Mouse (Mus musculus): Measurements from ENCODE around the gene Cryz. TPM values are rescaled to one million over a fixed set of nuclear protein-coding genes. Genes with fewer than 3 reads are reported as not detected.
A peak's percentile ranks its signal among the peaks of the same experiment; 100 is the strongest.

The Cryz gene
- polyA plus RNA-seq, 1 experiment from 2014 or later = 14.4 TPM

DNA sequence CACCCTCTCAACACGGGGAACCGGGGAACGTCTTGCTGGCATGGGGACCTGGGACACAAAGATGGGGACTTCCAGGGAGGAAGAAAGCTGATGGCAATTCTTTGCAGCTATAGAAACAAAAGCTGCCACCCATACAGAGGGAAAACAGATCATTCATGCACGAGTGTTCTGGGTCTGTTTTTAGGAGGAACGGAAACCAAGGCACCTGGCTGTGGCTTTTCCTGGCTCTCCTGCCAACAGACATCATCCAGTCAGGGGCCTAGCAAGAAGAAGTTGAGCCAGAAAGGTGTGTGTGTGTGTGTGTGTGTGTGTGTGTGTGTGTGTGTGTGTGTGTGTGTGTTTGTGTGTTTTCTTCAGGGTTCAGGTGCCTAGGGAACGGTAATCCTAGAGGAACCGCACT, 67.0 kb downstream of the Cryz start, which contains the start of gene Erich3:
Erich3 (plus strand) TSS at position 315 of the 400 bp plus-strand sequence.
- 33% methylated on average over 7 of the region's 7 CpGs for WGBS
- Histone ChIP-seq H3K27ac (replicated peaks in 1 of 2; ENCODE audit: control insufficient read depth in 1 of 2, insufficient read depth in 1 of 2, low read depth in 2 of 2, low read length in 2 of 2) (no peak within 1 kb of the TSS), H3K9ac (ENCODE audit: low read length) (peak within 1 kb of the TSS; percentile 22; the same call in 1 of the 2 replicates), H3K27me3 (ENCODE audit: control insufficient read depth, insufficient read depth, low read length) (peaks cover 34% of the 10 kb centered on the region), H3K36me3 (ENCODE audit: control insufficient read depth, insufficient read depth, low read length) (no peaks in the 10 kb centered on the region), H3K4me1 (ENCODE audit: control insufficient read depth in 2 of 2, insufficient read depth in 2 of 2, low read length in 2 of 2) (peaks cover 4 to 7% of the 10 kb centered on the region in 2 experiments; a peak in 1 of 4 replicates), H3K4me3 (ENCODE audit: control insufficient read depth in 1 of 2, insufficient read depth in 1 of 2, low read depth in 1 of 2, low read length in 2 of 2) (peak within 1 kb of the TSS; percentile 45 to 46), H3K4me2 (ENCODE audit: low read length) (peak within 1 kb of the TSS; percentile 85), H3K9me3 (ENCODE audit: control insufficient read depth, low read length) (no peaks in the 10 kb centered on the region)
- no peak for ATAC-seq (ENCODE audit: insufficient number of reproducible peaks, insufficient read depth, low FRiP score, low read depth)

GRCm38 (mm10) chr3:154663976-154664581, 67.6 kb downstream of the Cryz start:
- ATAC-seq (ENCODE audit: insufficient number of reproducible peaks, insufficient read depth, low FRiP score, low read depth) = no peak
- H3K9me3 ChIP-seq (ENCODE audit: control insufficient read depth, low read length) = no peaks in the 10 kb centered on the region
- H3K27ac ChIP-seq (replicated peaks in 1 of 2; ENCODE audit: control insufficient read depth in 1 of 2, insufficient read depth in 1 of 2, low read depth in 2 of 2, low read length in 2 of 2) = no peak overlapping the region
- H3K27me3 ChIP-seq (ENCODE audit: control insufficient read depth, insufficient read depth, low read length) = peaks cover 34% of the 10 kb centered on the region
- H3K4me2 ChIP-seq (ENCODE audit: low read length) = peak overlapping the region; percentile 85
- peak overlapping the region; percentile 22; the same call in 1 of the 2 replicates for H3K9ac ChIP-seq (ENCODE audit: low read length)
- WGBS = 4% methylated on average over 25 of the region's 27 CpGs
- H3K4me1 ChIP-seq (ENCODE audit: control insufficient read depth in 2 of 2, insufficient read depth in 2 of 2, low read length in 2 of 2) = peaks cover 4 to 7% of the 10 kb centered on the region in 2 experiments; a peak in 1 of 4 replicates
- H3K36me3 ChIP-seq (ENCODE audit: control insufficient read depth, insufficient read depth, low read length) = no peaks in the 10 kb centered on the region
- H3K4me3 ChIP-seq (ENCODE audit: control insufficient read depth in 1 of 2, insufficient read depth in 1 of 2, low read depth in 1 of 2, low read length in 2 of 2) = peak overlapping the region; percentile 45 to 46

DNA sequence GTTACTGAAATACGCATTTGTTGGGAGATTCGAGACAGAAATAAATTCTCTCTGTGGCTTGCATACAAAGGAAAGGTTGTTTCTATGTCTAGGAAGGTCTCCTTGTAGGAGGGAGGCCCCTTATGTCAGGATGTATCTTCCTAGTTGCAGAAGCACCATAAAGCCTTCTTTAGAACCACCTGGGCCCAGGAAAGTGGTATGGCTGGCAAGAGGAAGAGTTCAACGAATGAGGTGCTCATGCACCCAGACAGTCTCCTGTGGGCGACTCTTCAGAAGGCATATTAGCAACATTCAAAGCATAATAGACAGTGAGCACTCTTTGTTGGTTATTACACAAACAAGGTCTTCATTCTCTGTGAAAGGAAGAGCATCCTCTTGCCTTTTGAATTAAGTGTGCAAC, 68.1 kb downstream of the Cryz start:
- H3K27ac ChIP-seq (replicated peaks in 1 of 2; ENCODE audit: control insufficient read depth in 1 of 2, insufficient read depth in 1 of 2, low read depth in 2 of 2, low read length in 2 of 2) = no peak overlapping the region
- H3K36me3 ChIP-seq (ENCODE audit: control insufficient read depth, insufficient read depth, low read length) = no peaks in the 10 kb centered on the region
- peak overlapping the region in 1 of 2 experiments; percentile 45; a peak in 1 of 4 replicates for H3K4me3 ChIP-seq (ENCODE audit: control insufficient read depth in 1 of 2, insufficient read depth in 1 of 2, low read depth in 1 of 2, low read length in 2 of 2)
- H3K4me1 ChIP-seq (ENCODE audit: control insufficient read depth in 2 of 2, insufficient read depth in 2 of 2, low read length in 2 of 2) = peaks cover 4 to 7% of the 10 kb centered on the region in 2 experiments; a peak in 1 of 4 replicates
- ATAC-seq (ENCODE audit: insufficient number of reproducible peaks, insufficient read depth, low FRiP score, low read depth) = no peak
- no peak overlapping the region for H3K9ac ChIP-seq (ENCODE audit: low read length)
- H3K27me3 ChIP-seq (ENCODE audit: control insufficient read depth, insufficient read depth, low read length) = peaks cover 34% of the 10 kb centered on the region
- no peaks in the 10 kb centered on the region for H3K9me3 ChIP-seq (ENCODE audit: control insufficient read depth, low read length)
- WGBS = 43% methylated on average over 4 of the region's 4 CpGs
- peak overlapping the region; percentile 85 for H3K4me2 ChIP-seq (ENCODE audit: low read length)

DNA sequence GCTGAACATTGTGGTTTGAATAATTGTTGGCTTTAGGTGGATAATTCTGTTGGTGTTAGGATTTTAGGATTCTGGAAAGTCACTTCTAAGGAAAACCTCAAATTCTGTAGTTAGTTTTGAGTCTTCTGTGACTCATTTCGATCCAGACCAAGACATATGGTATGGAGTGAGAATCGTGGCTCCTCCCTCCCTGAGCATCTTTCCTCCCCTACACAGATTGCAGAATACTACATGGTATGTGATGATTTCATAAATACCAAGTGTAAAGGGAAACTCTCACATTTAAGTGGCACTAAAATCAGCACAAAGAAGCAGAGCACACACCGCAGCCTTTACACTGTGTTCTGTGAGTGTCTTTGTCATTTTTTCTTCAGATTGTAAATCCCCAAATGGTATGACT, 72.0 kb downstream of the Cryz start:
- WGBS = 77% methylated on average over 3 of the region's 3 CpGs
- ATAC-seq (ENCODE audit: insufficient number of reproducible peaks, insufficient read depth, low FRiP score, low read depth) = no peak
- no peak overlapping the region for H3K9ac ChIP-seq (ENCODE audit: low read length)

DNA sequence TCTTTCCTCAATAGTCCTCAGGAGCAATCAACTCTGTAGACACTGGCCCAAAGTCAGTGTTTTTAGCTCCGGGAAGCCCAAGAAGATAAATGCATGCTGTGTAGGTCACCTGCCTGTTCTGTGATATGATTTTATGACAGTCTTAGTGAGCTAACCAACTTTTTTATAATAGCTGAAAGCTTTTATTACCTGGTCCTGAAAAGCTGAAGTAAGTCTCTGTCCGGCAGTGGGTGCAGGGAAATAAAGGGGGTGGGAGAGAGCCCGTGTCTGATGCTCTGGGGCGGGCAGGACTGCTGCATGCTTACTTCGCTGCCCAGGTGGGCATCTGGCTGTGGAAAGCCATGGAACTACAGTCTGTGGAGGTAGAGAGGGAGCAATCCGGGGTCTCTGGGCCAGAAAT, 74.1 kb downstream of the Cryz start:
- no peak overlapping the region for H3K4me3 ChIP-seq (ENCODE audit: control insufficient read depth in 1 of 2, insufficient read depth in 1 of 2, low read depth in 1 of 2, low read length in 2 of 2)
- peaks cover 9% of the 10 kb centered on the region for H3K27me3 ChIP-seq (ENCODE audit: control insufficient read depth, insufficient read depth, low read length)
- no peaks in the 10 kb centered on the region for H3K36me3 ChIP-seq (ENCODE audit: control insufficient read depth, insufficient read depth, low read length)
- H3K27ac ChIP-seq (replicated peaks in 1 of 2; ENCODE audit: control insufficient read depth in 1 of 2, insufficient read depth in 1 of 2, low read depth in 2 of 2, low read length in 2 of 2) = no peak overlapping the region
- H3K9me3 ChIP-seq (ENCODE audit: control insufficient read depth, low read length) = no peaks in the 10 kb centered on the region
- no peaks in the 10 kb centered on the region; a peak in 1 of 4 replicates for H3K4me1 ChIP-seq (ENCODE audit: control insufficient read depth in 2 of 2, insufficient read depth in 2 of 2, low read length in 2 of 2)
- 79% methylated on average over 6 of the region's 6 CpGs for WGBS
- ATAC-seq (ENCODE audit: insufficient number of reproducible peaks, insufficient read depth, low FRiP score, low read depth) = no peak
- H3K9ac ChIP-seq (ENCODE audit: low read length) = no peak overlapping the region
- H3K4me2 ChIP-seq (ENCODE audit: low read length) = no peak overlapping the region

More for the DNA sequence above, 72.0 kb downstream of the Cryz start:
- Histone ChIP-seq H3K4me2 (ENCODE audit: low read length) (no peak overlapping the region), H3K4me1 (ENCODE audit: control insufficient read depth in 2 of 2, insufficient read depth in 2 of 2, low read length in 2 of 2) (peaks cover 4% of the 10 kb centered on the region in 2 experiments; a peak in 1 of 4 replicates), H3K36me3 (ENCODE audit: control insufficient read depth, insufficient read depth, low read length) (no peaks in the 10 kb centered on the region), H3K27ac (replicated peaks in 1 of 2; ENCODE audit: control insufficient read depth in 1 of 2, insufficient read depth in 1 of 2, low read depth in 2 of 2, low read length in 2 of 2) (no peak overlapping the region), H3K9me3 (ENCODE audit: control insufficient read depth, low read length) (no peaks in the 10 kb centered on the region), H3K27me3 (ENCODE audit: control insufficient read depth, insufficient read depth, low read length) (peaks cover 26% of the 10 kb centered on the region), H3K4me3 (ENCODE audit: control insufficient read depth in 1 of 2, insufficient read depth in 1 of 2, low read depth in 1 of 2, low read length in 2 of 2) (no peak overlapping the region)

DNA sequence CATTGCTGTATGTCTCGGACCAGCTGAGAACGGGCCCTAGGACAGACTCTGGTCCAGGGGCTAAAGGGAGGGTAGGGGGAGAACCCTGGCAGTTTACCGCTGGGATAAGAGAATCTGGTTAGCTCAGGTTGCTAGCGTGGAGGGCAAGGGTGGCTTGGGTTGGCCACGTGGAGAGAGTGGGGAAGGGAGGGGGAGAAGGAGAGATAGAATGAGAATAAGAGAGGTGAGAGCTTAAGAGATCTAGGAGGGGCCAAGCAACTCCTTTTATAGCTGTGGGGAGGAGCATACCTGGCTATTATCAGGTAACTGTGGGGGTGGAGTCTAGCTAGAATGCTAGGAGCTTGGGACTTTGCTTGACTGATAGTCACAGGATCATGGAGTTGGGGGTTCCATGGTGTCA, 74.5 kb downstream of the Cryz start:
- H3K36me3 ChIP-seq (ENCODE audit: control insufficient read depth, insufficient read depth, low read length) = no peaks in the 10 kb centered on the region

More for the DNA sequence above, 74.5 kb downstream of the Cryz start:
- Histone ChIP-seq H3K4me1 (ENCODE audit: control insufficient read depth in 2 of 2, insufficient read depth in 2 of 2, low read length in 2 of 2) (no peaks in the 10 kb centered on the region; a peak in 1 of 4 replicates), H3K9me3 (ENCODE audit: control insufficient read depth, low read length) (no peaks in the 10 kb centered on the region), H3K4me3 (ENCODE audit: control insufficient read depth in 1 of 2, insufficient read depth in 1 of 2, low read depth in 1 of 2, low read length in 2 of 2) (no peak overlapping the region), H3K4me2 (ENCODE audit: low read length) (no peak overlapping the region), H3K9ac (ENCODE audit: low read length) (no peak overlapping the region), H3K27ac (replicated peaks in 1 of 2; ENCODE audit: control insufficient read depth in 1 of 2, insufficient read depth in 1 of 2, low read depth in 2 of 2, low read length in 2 of 2) (no peak overlapping the region), H3K27me3 (ENCODE audit: control insufficient read depth, insufficient read depth, low read length) (peaks cover 5% of the 10 kb centered on the region; the same call in 1 of the 2 replicates)
- no peak for ATAC-seq (ENCODE audit: insufficient number of reproducible peaks, insufficient read depth, low FRiP score, low read depth)
- WGBS = 74% methylated on average over 5 of the region's 5 CpGs
